Mouse (Mus musculus) heart, embryonic 15.5 days (tissue): ENCODE measurements at regions not wholly inside any gene's neighbourhood (a gene's known extent, or its start where the extent isn't known, plus 50 kb on each side); places are given as distances from the start of the nearest gene placed in this dataset.
"Not testable (repeated sequence)": the region's sequence is repeated elsewhere in the genome, so short reads cannot be mapped to it uniquely, and the experiment has no call there.

Experiments used
- ATAC-seq: fragments of 200-750 bp; cut with Nextera tagmentation; replicated peaks from 2 replicates; pipeline ENCODE4 v1.8.0; 2017; ENCODE audit warnings: low read depth, moderate TSS enrichment; ENCODE audit not compliant: insufficient number of reproducible peaks, insufficient read depth, low FRiP score
- H3K27ac ChIP-seq: fragments of 300-500 bp; sonication (generic); 2 replicates; pipeline ENCODE4 v1.5.1; 2015; ENCODE audit warnings: mild to moderate bottlenecking, inconsistent platforms
- H3K27me3 ChIP-seq: fragments of 300-500 bp; sonication (generic); 2 replicates; pipeline ENCODE4 v1.6.1; 2015; ENCODE audit warnings: inconsistent platforms
- H3K36me3 ChIP-seq: fragments of 300-500 bp; sonication (generic); 2 replicates; pipeline ENCODE4 v1.6.1; 2015; ENCODE audit warnings: mild to moderate bottlenecking, inconsistent platforms
- H3K4me1 ChIP-seq: fragments of 300-500 bp; sonication (generic); replicated peaks from 2 replicates; pipeline ENCODE4 v1.6.1; 2015; ENCODE audit warnings: inconsistent platforms
- H3K4me2 ChIP-seq: fragments of 300-500 bp; sonication (generic); 2 replicates; pipeline ENCODE4 v1.6.1; 2015; ENCODE audit warnings: inconsistent platforms, mild to moderate bottlenecking, moderate library complexity
- H3K4me3 ChIP-seq: fragments of 300-500 bp; sonication (generic); 2 replicates; pipeline ENCODE4 v1.5.1; 2015; ENCODE audit warnings: mild to moderate bottlenecking, inconsistent platforms
- H3K9ac ChIP-seq: fragments of 300-500 bp; sonication (generic); 2 replicates; pipeline ENCODE4 v1.6.1; 2015; ENCODE audit warnings: mild to moderate bottlenecking, inconsistent platforms
- H3K9me3 ChIP-seq: fragments of 300-500 bp; sonication (generic); replicated peaks from 2 replicates; pipeline ENCODE4 v1.6.1; 2016; ENCODE audit warnings: inconsistent platforms
- WGBS: fragments of 180-500 bp; shearing (Covaris S2); methylation state at CpG from one replicate; pipeline ENCODE4 v1.1.7; 2015; ENCODE audit warnings: mixed read lengths; 5-methylcytosine and 5-hydroxymethylcytosine counted together

DNA sequence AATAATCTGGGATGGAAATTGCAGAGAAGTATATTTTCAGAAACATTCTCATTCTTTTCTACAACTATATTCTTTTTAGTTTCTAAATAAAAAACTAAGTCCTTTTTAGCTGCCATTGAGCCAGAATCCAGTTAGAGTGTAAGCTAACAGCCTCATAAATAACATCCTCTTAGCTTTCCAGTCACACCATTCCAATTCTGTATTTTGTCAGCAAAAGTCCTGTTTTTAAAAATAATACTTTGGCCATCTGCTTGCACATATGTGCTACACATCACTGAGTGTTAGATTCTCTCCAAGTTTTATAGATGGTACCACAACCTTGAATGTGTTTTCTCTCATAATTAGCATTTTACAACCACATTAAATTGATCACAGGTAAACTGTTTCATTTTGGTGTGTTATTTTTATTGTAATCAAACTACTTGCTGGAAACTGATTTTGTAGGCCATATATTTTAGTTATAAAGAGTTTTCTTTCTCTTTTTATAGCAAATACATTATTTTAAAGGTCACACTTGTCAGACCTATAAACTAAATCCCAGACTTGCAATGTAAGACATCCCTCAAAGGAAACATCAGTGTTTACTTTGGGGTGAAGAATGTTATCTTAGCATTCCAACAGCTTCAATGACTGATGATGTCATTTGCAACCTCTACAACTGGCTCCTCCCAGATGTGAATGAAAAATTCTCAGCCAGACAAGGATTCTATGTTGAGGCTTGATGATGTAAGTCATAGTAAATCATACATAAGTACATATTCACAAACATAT is 1878.9 kb upstream of the Flrt2 start:
- Histone ChIP-seq H3K4me1 (no peaks in the 10 kb centered on the region), H3K27me3 (no peaks in the 10 kb centered on the region), H3K9ac (no peak overlapping the region), H3K9me3 (no peaks in the 10 kb centered on the region), H3K4me2 (no peak overlapping the region), H3K4me3 (no peak overlapping the region), H3K27ac (no peak overlapping the region), H3K36me3 (no peaks in the 10 kb centered on the region)
- no peak for ATAC-seq

DNA sequence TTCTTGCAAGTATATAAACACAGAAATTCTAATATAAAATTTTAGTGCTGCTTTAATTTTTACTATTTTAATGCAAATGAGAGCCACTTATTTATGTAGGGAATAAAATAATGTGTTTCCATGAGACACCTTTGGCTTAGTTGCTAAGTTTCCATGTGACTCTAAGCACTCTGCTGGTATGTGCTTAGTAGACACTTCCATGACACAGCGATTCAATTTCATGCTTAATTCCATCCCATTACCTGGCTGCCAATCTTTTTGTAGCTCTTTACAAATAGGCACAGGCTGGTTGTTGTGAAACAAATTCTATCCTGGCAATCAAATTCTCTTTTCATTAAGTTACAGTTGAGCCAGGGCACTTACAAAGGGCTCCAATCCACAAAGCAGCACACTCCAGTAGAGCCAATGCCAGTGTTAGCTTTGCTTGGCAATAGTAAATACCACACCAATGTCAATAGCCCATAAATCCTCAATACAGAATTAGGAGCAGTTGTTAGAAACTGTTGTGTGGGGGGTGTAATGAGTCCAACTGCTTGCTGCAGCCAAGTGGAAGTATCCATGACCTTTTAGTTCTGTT is 1841.0 kb upstream of the Flrt2 start:
- H3K27ac ChIP-seq = no peak overlapping the region
- 72% methylated on average over 1 of the region's 1 CpGs for WGBS
- no peaks in the 10 kb centered on the region for H3K4me1 ChIP-seq
- no peak overlapping the region for H3K4me3 ChIP-seq
- ATAC-seq = no peak
- no peak overlapping the region for H3K9ac ChIP-seq
- no peaks in the 10 kb centered on the region for H3K27me3 ChIP-seq
- no peaks in the 10 kb centered on the region for H3K36me3 ChIP-seq
- no peak overlapping the region for H3K4me2 ChIP-seq
- no peaks in the 10 kb centered on the region; the same call in 1 of the 2 replicates for H3K9me3 ChIP-seq

DNA sequence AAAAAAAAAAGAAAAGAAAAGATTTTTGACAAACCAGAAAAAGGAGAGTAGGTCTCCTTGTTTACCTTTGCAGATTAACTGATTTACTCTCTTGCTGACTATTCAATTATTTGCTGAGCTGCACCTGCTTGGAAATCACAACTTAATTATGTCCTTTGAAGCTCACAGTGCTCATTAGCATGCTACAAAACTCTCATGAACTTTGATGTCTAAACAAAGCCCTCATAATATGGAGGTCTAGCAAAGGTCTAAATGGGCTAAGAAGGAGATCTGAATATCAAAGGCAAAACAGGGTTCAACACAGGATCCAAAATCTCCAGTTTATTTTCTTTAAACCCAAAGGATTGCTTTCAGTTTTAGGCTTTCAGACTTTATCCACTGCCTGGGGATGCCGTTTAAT is 1840.4 kb upstream of the Flrt2 start:
- WGBS = 67% methylated on average over 1 of the region's 1 CpGs
- no peaks in the 10 kb centered on the region for H3K4me1 ChIP-seq
- no peak overlapping the region for H3K4me3 ChIP-seq
- H3K27me3 ChIP-seq = no peaks in the 10 kb centered on the region
- ATAC-seq = no peak
- H3K9ac ChIP-seq = no peak overlapping the region
- H3K4me2 ChIP-seq = no peak overlapping the region
- H3K36me3 ChIP-seq = no peaks in the 10 kb centered on the region
- no peak overlapping the region for H3K27ac ChIP-seq
- H3K9me3 ChIP-seq = no peaks in the 10 kb centered on the region; the same call in 1 of the 2 replicates

DNA sequence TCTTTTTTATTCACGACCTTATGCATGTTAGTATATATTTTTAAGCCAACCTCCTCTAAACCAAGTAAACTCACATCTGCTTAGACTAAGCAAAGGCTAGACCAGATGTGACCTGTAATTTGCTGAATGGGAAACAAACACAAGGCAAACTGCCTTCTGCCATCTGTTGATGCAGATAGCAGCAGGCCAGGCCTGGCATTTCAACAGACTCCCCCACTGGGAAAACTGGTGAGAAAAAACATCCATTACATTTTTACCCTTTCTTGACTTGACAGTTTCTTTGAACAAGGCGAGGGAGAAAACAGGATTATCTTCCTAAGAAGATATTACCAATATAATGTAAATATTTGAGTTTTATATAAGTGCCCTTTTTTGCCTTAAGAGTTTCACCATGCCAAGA is 1806.1 kb upstream of the Flrt2 start:
- ATAC-seq = no peak
- Histone ChIP-seq H3K4me2 (no peak overlapping the region), H3K9me3 (no peaks in the 10 kb centered on the region), H3K4me3 (no peak overlapping the region), H3K9ac (no peak overlapping the region), H3K4me1 (no peaks in the 10 kb centered on the region), H3K27me3 (no peaks in the 10 kb centered on the region), H3K27ac (no peak overlapping the region), H3K36me3 (no peaks in the 10 kb centered on the region)
- WGBS = 66% methylated on average over 2 of the region's 2 CpGs

DNA sequence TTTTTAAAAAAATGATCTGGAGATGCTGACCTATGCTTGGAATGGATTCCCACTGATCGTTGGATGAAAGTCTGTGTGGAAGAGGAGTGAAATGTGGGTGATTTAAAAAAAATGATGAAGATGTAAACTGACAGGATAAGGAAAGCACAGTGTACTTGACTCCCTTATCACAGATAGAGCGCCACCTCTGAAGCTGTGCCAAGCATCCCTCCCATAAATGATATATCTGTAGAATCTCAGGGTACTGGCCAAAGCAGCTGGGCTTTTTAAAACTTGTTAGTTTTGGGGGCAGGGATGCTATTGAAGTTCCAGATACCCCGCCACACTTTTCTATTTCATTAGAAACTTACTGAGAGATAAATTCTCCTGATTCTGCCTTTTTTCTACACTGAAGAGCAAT is 1801.9 kb upstream of the Flrt2 start:
- Histone ChIP-seq H3K9ac (no peak overlapping the region), H3K27me3 (no peaks in the 10 kb centered on the region), H3K4me2 (no peak overlapping the region), H3K27ac (no peak overlapping the region), H3K36me3 (no peaks in the 10 kb centered on the region), H3K4me3 (no peak overlapping the region), H3K4me1 (no peaks in the 10 kb centered on the region), H3K9me3 (no peaks in the 10 kb centered on the region)
- no peak for ATAC-seq
- 63% methylated on average over 3 of the region's 3 CpGs for WGBS

DNA sequence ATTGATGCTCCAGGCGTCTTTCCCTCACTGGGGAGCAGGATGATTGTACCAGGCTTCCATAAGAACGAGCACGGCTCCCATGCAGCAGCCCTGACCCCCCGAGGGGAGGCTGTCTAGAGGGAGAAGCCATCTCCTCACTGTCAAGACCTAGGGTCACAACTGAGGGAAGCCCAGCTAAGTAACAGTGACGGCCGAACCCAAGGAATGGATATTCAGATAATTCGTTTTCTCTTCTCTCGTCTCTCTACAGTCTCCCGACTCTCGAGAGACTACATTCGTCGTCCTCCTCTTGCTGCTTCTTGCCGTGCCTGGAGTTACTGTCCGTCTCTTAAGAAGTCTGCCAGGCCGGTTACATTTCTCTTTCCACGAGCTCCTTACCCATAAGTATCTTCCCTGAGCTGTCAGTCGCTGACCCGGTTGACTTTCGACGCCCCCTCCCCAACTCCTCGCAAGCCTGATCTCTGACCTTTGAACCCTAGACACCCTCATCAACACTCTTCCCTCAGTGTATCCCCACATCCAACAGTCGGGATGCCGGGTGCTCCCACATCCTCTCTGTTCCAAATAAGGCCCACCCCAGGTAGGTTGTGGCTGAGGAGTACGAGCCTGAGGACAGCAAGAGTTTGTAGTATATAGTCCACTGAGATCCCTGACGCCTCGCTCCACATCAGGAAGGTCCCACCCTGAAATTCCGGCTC is 1763.3 kb upstream of the Flrt2 start:
- H3K4me2 ChIP-seq, H3K4me1 ChIP-seq, H3K9me3 ChIP-seq, H3K27ac ChIP-seq, H3K36me3 ChIP-seq, H3K4me3 ChIP-seq, H3K27me3 ChIP-seq, H3K9ac ChIP-seq: not testable (repeated sequence)
- 67% methylated on average over 1 of the region's 27 CpGs for WGBS
- peak; percentile 66 for ATAC-seq

DNA sequence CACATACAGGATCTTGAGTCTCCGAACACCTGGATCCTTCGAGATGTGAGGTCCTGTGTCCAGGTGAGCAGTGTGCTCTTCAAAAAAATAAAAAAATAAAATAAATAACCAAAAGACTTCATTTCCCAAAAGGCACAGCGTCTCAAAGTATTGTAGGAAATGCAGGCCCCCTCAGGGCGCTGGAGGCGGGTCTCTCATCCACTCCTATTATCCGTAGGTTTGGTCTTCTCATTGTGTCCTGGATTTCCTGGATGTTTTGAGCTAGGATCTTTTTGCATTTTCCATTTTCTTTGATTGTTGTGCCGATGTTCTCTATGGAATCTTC is 1762.8 kb upstream of the Flrt2 start:
- H3K36me3 ChIP-seq, H3K4me2 ChIP-seq, H3K27ac ChIP-seq, H3K27me3 ChIP-seq, H3K9me3 ChIP-seq, H3K4me1 ChIP-seq, H3K4me3 ChIP-seq, H3K9ac ChIP-seq, ATAC-seq: not testable (repeated sequence)
- 79% methylated on average over 5 of the region's 7 CpGs for WGBS

DNA sequence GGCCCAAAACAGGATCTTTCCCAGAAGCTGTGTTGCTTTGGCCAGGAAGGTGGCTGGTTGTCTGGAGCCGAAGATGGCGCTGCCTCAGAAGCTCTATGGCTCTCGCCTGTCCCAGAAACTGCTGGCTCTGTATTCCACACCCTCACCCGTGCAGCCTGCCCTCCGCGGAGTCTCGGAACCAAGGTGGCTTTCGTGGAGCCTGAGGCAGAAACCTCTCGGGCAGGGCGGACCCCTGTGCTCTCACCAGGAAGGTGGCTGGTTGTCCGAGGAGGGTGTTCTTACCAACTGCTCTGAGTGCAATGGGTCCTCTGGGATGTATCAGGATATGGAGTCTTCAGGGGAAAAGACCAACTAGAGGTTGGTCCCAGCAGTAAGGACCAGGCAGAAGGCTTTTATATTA is 1761.8 kb upstream of the Flrt2 start:
- H3K9me3 ChIP-seq, ATAC-seq, H3K9ac ChIP-seq, H3K4me2 ChIP-seq, H3K4me1 ChIP-seq, H3K27me3 ChIP-seq, H3K36me3 ChIP-seq, H3K4me3 ChIP-seq, H3K27ac ChIP-seq: not testable (repeated sequence)
- 87% methylated on average over 11 of the region's 11 CpGs for WGBS

DNA sequence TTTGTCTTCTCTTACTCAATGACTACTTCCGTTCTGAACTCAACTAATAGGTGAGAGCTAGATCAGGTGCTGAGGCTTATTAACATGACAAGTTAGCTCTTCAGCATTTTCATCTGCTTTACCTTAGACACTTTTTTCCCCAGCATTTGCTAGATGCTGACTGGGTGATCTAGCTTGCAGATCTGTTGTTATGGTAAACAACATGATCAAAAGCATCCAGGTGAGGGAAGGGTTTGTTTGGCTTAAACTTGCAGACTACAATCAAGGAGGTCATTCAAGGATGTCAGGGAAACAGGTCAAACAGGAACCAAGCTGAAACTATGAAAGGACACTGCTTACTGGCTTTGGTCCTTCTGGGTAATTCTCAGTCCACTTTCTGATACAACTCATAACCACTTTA is 1731.2 kb upstream of the Flrt2 start:
- no peaks in the 10 kb centered on the region for H3K4me1 ChIP-seq
- no peak overlapping the region for H3K27ac ChIP-seq
- H3K36me3 ChIP-seq = no peaks in the 10 kb centered on the region
- no peaks in the 10 kb centered on the region for H3K9me3 ChIP-seq
- no peaks in the 10 kb centered on the region for H3K27me3 ChIP-seq
- ATAC-seq = no peak
- 92% methylated on average over 1 of the region's 1 CpGs for WGBS
- H3K4me3 ChIP-seq = no peak overlapping the region
- no peak overlapping the region for H3K9ac ChIP-seq
- H3K4me2 ChIP-seq = no peak overlapping the region

DNA sequence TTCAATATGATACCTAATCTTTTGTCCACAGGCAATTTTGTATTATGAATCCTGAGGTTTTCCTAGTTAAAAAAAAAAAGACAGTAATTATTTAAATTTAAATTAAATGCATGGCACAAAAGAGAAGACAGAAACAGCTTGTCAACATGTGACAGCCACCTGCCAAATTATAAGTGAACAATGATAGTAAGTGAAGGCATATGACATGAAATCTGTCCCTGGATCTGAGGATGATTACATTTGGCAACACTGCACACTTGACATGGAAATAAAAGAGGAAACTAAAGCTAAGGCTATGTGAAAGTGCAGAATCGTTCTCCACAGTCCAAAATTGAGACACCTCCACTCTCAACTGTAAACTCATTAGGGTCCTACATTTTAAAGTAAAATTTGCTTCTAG is 1710.7 kb upstream of the Flrt2 start:
- H3K9me3 ChIP-seq = no peaks in the 10 kb centered on the region
- 51% methylated on average over 1 of the region's 1 CpGs for WGBS
- H3K9ac ChIP-seq = no peak overlapping the region
- no peak overlapping the region for H3K4me3 ChIP-seq
- no peaks in the 10 kb centered on the region for H3K36me3 ChIP-seq
- no peak overlapping the region for H3K27ac ChIP-seq
- no peak for ATAC-seq
- no peak overlapping the region for H3K4me2 ChIP-seq
- H3K27me3 ChIP-seq = no peaks in the 10 kb centered on the region
- H3K4me1 ChIP-seq = no peaks in the 10 kb centered on the region

DNA sequence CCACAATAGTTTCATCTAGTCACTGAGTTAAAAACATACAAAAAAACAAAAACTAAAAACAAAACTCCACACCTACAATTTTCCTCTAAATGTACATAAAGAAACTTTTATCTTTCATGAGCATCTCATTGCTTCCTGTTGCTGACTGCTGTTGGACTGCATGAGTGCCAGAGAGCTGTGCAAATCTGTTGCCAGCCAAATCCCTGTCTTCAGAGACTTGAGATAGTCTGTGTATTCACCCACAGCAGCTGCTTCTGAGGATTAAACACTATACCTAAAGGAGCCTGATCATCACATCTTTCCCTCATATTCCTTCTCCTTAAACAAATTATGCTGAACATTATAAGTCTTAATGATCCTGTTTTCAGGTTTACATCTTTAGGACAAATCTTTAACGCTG is 1700.5 kb upstream of the Flrt2 start:
- Histone ChIP-seq H3K9ac (no peak overlapping the region), H3K4me3 (no peak overlapping the region), H3K9me3 (no peaks in the 10 kb centered on the region), H3K27ac (no peak overlapping the region), H3K36me3 (no peaks in the 10 kb centered on the region), H3K4me1 (no peaks in the 10 kb centered on the region), H3K27me3 (no peaks in the 10 kb centered on the region), H3K4me2 (no peak overlapping the region)
- WGBS = 72% methylated on average over 1 of the region's 1 CpGs
- ATAC-seq = no peak

DNA sequence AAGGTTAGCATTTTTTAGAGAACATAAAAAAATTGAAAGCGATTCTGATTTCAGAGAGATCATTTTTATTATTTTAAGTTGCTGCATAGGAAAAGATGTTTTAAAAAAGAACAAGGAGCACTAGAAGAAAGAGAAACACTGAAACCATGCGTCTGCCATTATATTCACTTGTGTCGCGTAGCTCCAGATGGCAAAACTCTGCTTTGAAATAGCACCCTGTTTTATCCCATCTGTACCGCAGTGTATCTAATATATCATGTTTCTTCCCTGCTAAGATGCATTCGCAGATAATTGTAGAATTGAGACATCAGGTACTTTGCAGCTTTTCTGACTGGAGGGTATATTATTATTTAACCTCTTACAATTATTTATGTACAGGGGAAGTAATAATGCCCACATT is 1698.2 kb upstream of the Flrt2 start:
- Histone ChIP-seq H3K36me3 (no peaks in the 10 kb centered on the region), H3K27me3 (no peaks in the 10 kb centered on the region), H3K9ac (no peak overlapping the region), H3K4me3 (no peak overlapping the region), H3K9me3 (no peaks in the 10 kb centered on the region), H3K27ac (no peak overlapping the region), H3K4me1 (no peaks in the 10 kb centered on the region), H3K4me2 (no peak overlapping the region)
- ATAC-seq = no peak
- WGBS = 84% methylated on average over 6 of the region's 6 CpGs
